Comparison of ENCODE assay signal across 11 mouse cellular contexts in genomic region chr16:87284835-87285510, GRCm38 (mm10).
DNase-seq lines count a peak whose midpoint lies in the region; ATAC-seq and TF ChIP-seq lines count a peak whose summit lies in the region.
"Had no signal": no experiment of that assay in that cellular context is flagged by ENCODE, and none has a peak within 500 bp of the region (broad histone marks: within the 10 kb centered on the region; RNA-seq: fewer than 3 reads in every experiment).

No protein-coding gene starts in this region.

- H3K4me2 ChIP-seq in kidney, embryonic 15.5 days: no peak overlapping the region
- H3K4me2 ChIP-seq in lung, postnatal 0 days (replicated peaks; ENCODE audit: low read depth, low read length): no peak overlapping the region
- H3K4me2 ChIP-seq: intestine, embryonic 15.5 days had no signal

- no peak for TF ChIP-seq EP300 in lung, postnatal 0 days (IDR thresholded peaks at IDR 0.05)

- ATAC-seq in kidney, embryonic 15.5 days (replicated peaks; ENCODE audit: low FRiP score): no peak
- ATAC-seq in lung, postnatal 0 days: peak; percentile 49

- H3K79me2 ChIP-seq in C2C12 (ENCODE audit: control insufficient read depth, insufficient read depth): no peaks in the 10 kb centered on the region

- H3K9ac ChIP-seq in kidney, embryonic 15.5 days: no peak overlapping the region
- no peak overlapping the region for H3K9ac ChIP-seq in lung, postnatal 0 days (replicated peaks; ENCODE audit: low read depth)
- H3K9ac ChIP-seq: intestine, embryonic 15.5 days had no signal

- H3ac ChIP-seq in C2C12 (ENCODE audit: control insufficient read depth, insufficient read length, low read depth): no peak overlapping the region

- peak; percentile 15 for TF ChIP-seq CTCF in C2C12 (IDR thresholded peaks at IDR 0.05; ENCODE audit: control insufficient read depth, insufficient read depth, insufficient read length)
- TF ChIP-seq CTCF in lung, postnatal 0 days (IDR thresholded peaks at IDR 0.05): peak; percentile 72

- no peak overlapping the region for H3K27ac ChIP-seq in kidney, embryonic 15.5 days
- no peak overlapping the region for H3K27ac ChIP-seq in lung, postnatal 0 days (ENCODE audit: low read length)
- H3K27ac ChIP-seq: intestine, embryonic 15.5 days had no signal

- H3K9me3 ChIP-seq in kidney, embryonic 15.5 days (replicated peaks): no peaks in the 10 kb centered on the region
- H3K9me3 ChIP-seq in lung, postnatal 0 days (ENCODE audit: low read length): no peaks in the 10 kb centered on the region
- H3K9me3 ChIP-seq: intestine, embryonic 15.5 days had no signal

- H3K79me3 ChIP-seq in C2C12 (ENCODE audit: low read depth): no peaks in the 10 kb centered on the region

- peak; percentile 66 for DNase-seq in kidney, adult 9 months
- peak; percentile 13 for DNase-seq in WW6 (ENCODE audit: low read depth, low spot score)
- DNase-seq in lung, postnatal 0 days (ENCODE audit: low spot score): peak; percentile 54
- DNase-seq in adrenal gland, adult 2 months: no peak
- DNase-seq in ovary, postnatal 10 days (ENCODE audit: low spot score): no peak
- DNase-seq in right cerebral cortex, postnatal 4 days: no peak
- DNase-seq: adrenal gland, adult 8-10 months had no signal

- 57% methylated on average over 7 of the region's 7 CpGs for WGBS in kidney, embryonic 15.5 days
- WGBS in lung, postnatal 0 days: 52% methylated on average over 7 of the region's 7 CpGs

- no peaks in the 10 kb centered on the region for H3K27me3 ChIP-seq in kidney, embryonic 15.5 days
- no peaks in the 10 kb centered on the region for H3K27me3 ChIP-seq in C2C12 (ENCODE audit: control insufficient read depth, insufficient read depth, insufficient read length)
- no peaks in the 10 kb centered on the region for H3K27me3 ChIP-seq in lung, postnatal 0 days (replicated peaks; ENCODE audit: insufficient read depth, low read length)
- H3K27me3 ChIP-seq: intestine, embryonic 15.5 days had no signal

- no peak overlapping the region for H3K4me3 ChIP-seq in kidney, embryonic 15.5 days (replicated peaks)
- H3K4me3 ChIP-seq in C2C12 (ENCODE audit: insufficient read depth, poor library complexity, severe bottlenecking): no peak overlapping the region
- no peak overlapping the region for H3K4me3 ChIP-seq in lung, postnatal 0 days (ENCODE audit: low read depth, low read length)
- H3K4me3 ChIP-seq: erythroblast, embryonic 14.5 days; intestine, embryonic 15.5 days had no signal

- no peaks in the 10 kb centered on the region for H3K36me3 ChIP-seq in kidney, embryonic 15.5 days
- no peaks in the 10 kb centered on the region for H3K36me3 ChIP-seq in C2C12 (ENCODE audit: control insufficient read depth, insufficient read depth)
- no peaks in the 10 kb centered on the region for H3K36me3 ChIP-seq in lung, postnatal 0 days (ENCODE audit: insufficient read depth, low read length)
- H3K36me3 ChIP-seq: intestine, embryonic 15.5 days had no signal

- H3K4me1 ChIP-seq in kidney, embryonic 15.5 days: no peaks in the 10 kb centered on the region
- no peaks in the 10 kb centered on the region for H3K4me1 ChIP-seq in lung, postnatal 0 days (ENCODE audit: insufficient read depth, low read depth, low read length)
- H3K4me1 ChIP-seq: intestine, embryonic 15.5 days had no signal

TF ChIP-seq in C2C12, 6 proteins besides CTCF, POLR2A, EP300 and RAD21:
- TF ChIP-seq MYOG (IDR thresholded peaks at IDR 0.05; ENCODE audit: control insufficient read depth, extremely low read depth, insufficient read length) (no peak), USF1 (IDR thresholded peaks at IDR 0.05; ENCODE audit: low read depth) (no peak), MYOD1 (IDR thresholded peaks at IDR 0.05; ENCODE audit: control insufficient read depth, insufficient read length, low read depth) (no peak), MAX (IDR thresholded peaks at IDR 0.05) (no peak)

Comparison
In these comparisons a context has a peak if more than half of its experiments do, and no peak if none do; other contexts are left out.
1. DNase-seq: peak in kidney, adult 9 months (single experiment), WW6 (single experiment) and lung, postnatal 0 days (single experiment); none in adrenal gland, adult 2 months (single experiment), ovary, postnatal 10 days (single experiment) and right cerebral cortex, postnatal 4 days (single experiment).